Mouse (Mus musculus): ENCODE results near the gene Man2b1.
"Not testable (repeated sequence)": the region's sequence is repeated elsewhere in the genome, so short reads cannot be mapped to it uniquely, and the experiment has no call there.

The Man2b1 gene

DNA sequence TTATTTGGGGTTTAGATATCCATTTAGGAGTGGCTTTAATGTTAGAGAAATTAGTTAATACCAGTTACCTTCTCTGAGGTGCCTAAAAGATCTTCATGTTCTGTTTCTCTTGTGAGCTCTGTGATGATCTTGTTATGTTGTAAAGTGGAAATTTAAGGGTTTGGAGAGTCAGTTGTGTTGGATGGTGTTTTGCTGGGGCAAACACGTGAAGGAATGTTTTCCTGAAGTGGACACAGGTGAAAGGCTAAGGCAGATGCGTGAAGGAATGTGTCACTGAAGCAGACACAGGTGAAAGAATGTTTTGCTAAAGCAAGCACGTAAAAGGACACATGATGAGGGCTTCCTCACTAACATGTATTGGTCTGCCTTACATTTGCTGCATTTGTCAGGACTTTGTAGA, 39.9 kb downstream of the Man2b1 start, which contains the start of gene Zfp791:
TSS of gene Zfp791 (minus strand) at position 101 of the 400 bp plus-strand sequence.
- DNase-seq (ENCODE audit: low spot score), result no peak

GRCm38 (mm10) chr8:85123691-85124090, 40.6 kb downstream of the Man2b1 start:
- DNase-seq (ENCODE audit: low spot score), result no peak

DNA sequence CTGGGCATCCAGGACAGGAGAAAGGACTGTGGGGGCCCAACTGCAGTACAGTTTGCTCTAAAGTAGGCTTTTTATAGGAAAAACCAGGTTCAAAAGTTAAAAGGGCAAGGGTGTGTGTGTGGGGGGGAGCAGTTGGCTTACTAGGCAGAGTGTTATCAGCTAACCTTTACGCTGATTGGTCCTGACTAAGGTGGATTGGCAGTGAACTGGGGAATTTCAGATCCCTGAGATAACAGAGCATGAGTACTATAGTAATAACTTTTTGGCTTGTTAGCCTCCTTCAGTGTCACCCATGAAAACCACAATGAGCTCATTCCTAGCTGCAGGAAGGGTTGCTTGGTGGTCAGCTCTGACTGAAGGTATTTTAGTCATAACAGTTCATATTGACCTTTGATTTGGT, 49.3 kb downstream of the Man2b1 start:
- DNase-seq (ENCODE audit: low spot score), result no peak

GRCm38 (mm10) chr8:85135690-85136089, 52.6 kb downstream of the Man2b1 start:
- DNase-seq (ENCODE audit: low spot score), result not testable (repeated sequence)

DNA sequence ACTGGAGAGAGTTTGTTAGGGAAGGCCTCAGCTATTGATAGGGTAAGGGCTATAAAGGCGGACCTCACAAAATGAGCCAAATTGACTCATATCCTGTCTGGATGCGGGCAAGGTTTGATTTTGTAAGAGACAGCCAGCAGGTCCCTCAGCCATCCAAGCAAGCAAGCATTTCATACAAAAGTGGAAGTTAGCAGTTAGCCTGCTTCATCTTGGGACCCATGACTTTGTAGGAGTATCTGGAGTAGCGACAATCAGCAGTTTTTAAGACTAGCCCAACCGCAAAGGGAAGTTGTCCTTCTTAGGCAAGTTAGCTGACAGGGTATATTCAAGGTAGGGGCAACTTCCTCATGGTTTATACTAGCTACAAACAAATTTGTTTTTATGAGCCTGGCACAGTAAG, 59.4 kb downstream of the Man2b1 start:
- DNase-seq (ENCODE audit: low spot score), result no peak
